Mouse (Mus musculus): Measurements from ENCODE around the gene Arid4a. TPM values are rescaled to one million over a fixed set of nuclear protein-coding genes. Genes with fewer than 3 reads are reported as not detected.

Gene Arid4a
- polyA plus RNA-seq, 1 experiment: 10.2 TPM

- H3K9me3 ChIP-seq: no peaks in the 10 kb centered on the region
Measured at GRCm38 (mm10) chr12:71035826-71036225, 20.0 kb downstream of the Arid4a start.

GRCm38 (mm10) chr12:71036729-71037404 is 21.1 kb downstream of the Arid4a start:
- Histone ChIP-seq H3K4me3 (replicated peaks) (no peak overlapping the region), H3K9me3 (no peaks in the 10 kb centered on the region), H3K4me1 (peaks cover 33% of the 10 kb centered on the region), H3K36me3 (replicated peaks; ENCODE audit: low read length) (peaks cover 90% of the 10 kb centered on the region), H3K27me3 (replicated peaks) (no peaks in the 10 kb centered on the region)
- TF ChIP-seq GATA1 (IDR thresholded peaks at IDR 0.05; ENCODE audit: borderline replicate concordance, low read length) (no peak), FLI1 (IDR thresholded peaks at IDR 0.05; ENCODE audit: low read length) (no peak)

More at GRCm38 (mm10) chr12:71035826-71036225, 20.0 kb downstream of the Arid4a start:
- Histone ChIP-seq H3K27me3 (replicated peaks) (no peaks in the 10 kb centered on the region), H3K36me3 (replicated peaks; ENCODE audit: low read length) (peaks cover 92% of the 10 kb centered on the region), H3K4me3 (replicated peaks) (no peak overlapping the region), H3K4me1 (peaks cover 33% of the 10 kb centered on the region)
- TF ChIP-seq GATA1 (IDR thresholded peaks at IDR 0.05; ENCODE audit: borderline replicate concordance, low read length): no peak
- no peak for TF ChIP-seq FLI1 (IDR thresholded peaks at IDR 0.05; ENCODE audit: low read length)

- H3K4me3 ChIP-seq (replicated peaks): peak overlapping the region; percentile 62
- peaks cover 84% of the 10 kb centered on the region for H3K36me3 ChIP-seq (replicated peaks; ENCODE audit: low read length)
- TF ChIP-seq GATA1 (IDR thresholded peaks at IDR 0.05; ENCODE audit: borderline replicate concordance, low read length): no peak
- TF ChIP-seq FLI1 (IDR thresholded peaks at IDR 0.05; ENCODE audit: low read length): no peak
Measured at GRCm38 (mm10) chr12:71040462-71040861, 24.7 kb downstream of the Arid4a start.

DNA sequence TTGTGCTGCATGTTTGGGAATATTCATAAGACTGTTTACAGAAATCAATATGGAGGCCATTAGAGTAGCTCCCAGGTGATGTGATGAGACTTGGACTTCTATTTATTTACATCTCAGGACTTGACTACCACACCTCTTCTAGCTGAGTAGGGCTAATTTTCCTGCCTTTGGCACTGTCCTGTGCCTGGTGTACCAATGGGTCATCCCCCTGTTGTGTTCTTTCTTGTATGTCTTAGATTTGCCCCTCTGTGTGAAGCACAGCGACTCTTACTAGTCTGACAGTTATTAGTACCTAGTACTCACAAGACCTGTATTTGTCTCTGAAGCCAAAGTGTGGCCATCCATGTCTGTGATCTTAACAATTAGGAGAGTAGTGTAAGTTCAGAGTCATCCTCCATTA is 26.7 kb downstream of the Arid4a start:
- H3K4me1 ChIP-seq: peaks cover 23% of the 10 kb centered on the region
- H3K36me3 ChIP-seq (replicated peaks; ENCODE audit: low read length): peaks cover 83% of the 10 kb centered on the region
- TF ChIP-seq GATA1 (IDR thresholded peaks at IDR 0.05; ENCODE audit: borderline replicate concordance, low read length) (no peak), FLI1 (IDR thresholded peaks at IDR 0.05; ENCODE audit: low read length) (no peak)

More at GRCm38 (mm10) chr12:71040462-71040861, 24.7 kb downstream of the Arid4a start:
- no peaks in the 10 kb centered on the region for H3K9me3 ChIP-seq
- peaks cover 33% of the 10 kb centered on the region for H3K4me1 ChIP-seq
- H3K27me3 ChIP-seq (replicated peaks): no peaks in the 10 kb centered on the region

GRCm38 (mm10) chr12:71043571-71043970 is 27.8 kb downstream of the Arid4a start:
- Histone ChIP-seq H3K27me3 (replicated peaks) (no peaks in the 10 kb centered on the region), H3K4me3 (replicated peaks) (no peak overlapping the region), H3K4me1 (peaks cover 28% of the 10 kb centered on the region), H3K36me3 (replicated peaks; ENCODE audit: low read length) (peaks cover 75% of the 10 kb centered on the region), H3K9me3 (no peaks in the 10 kb centered on the region)
- TF ChIP-seq FLI1 (IDR thresholded peaks at IDR 0.05; ENCODE audit: low read length): no peak
- no peak for TF ChIP-seq GATA1 (IDR thresholded peaks at IDR 0.05; ENCODE audit: borderline replicate concordance, low read length)

More for the DNA sequence above, 26.7 kb downstream of the Arid4a start:
- H3K9me3 ChIP-seq: no peaks in the 10 kb centered on the region
- no peak overlapping the region for H3K4me3 ChIP-seq (replicated peaks)
- no peaks in the 10 kb centered on the region for H3K27me3 ChIP-seq (replicated peaks)

DNA sequence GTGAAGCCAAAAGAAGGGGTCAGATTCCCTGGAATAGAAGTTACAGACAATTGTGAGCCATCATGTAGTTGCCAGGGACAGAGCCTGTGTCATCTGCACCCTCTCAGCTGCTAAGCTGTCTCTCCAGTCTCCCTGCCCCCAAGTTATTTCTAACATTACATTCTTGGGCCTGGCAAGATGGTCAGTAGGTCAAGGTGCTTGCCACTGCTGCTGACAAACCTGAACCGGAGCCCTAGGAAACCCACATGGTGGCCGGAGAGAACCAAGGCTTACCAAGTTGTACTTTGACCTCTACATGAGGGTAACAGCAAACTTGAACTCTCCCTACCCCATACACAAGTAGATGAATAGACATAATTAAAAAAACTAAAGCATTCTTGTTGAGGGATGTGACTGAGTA is 28.7 kb downstream of the Arid4a start:
- Histone ChIP-seq H3K4me1 (peaks cover 33% of the 10 kb centered on the region), H3K36me3 (replicated peaks; ENCODE audit: low read length) (peaks cover 69% of the 10 kb centered on the region), H3K9me3 (no peaks in the 10 kb centered on the region), H3K27me3 (replicated peaks) (no peaks in the 10 kb centered on the region), H3K4me3 (replicated peaks) (no peak overlapping the region)
- TF ChIP-seq GATA1 (IDR thresholded peaks at IDR 0.05; ENCODE audit: borderline replicate concordance, low read length) (no peak), FLI1 (IDR thresholded peaks at IDR 0.05; ENCODE audit: low read length) (no peak)

- Histone ChIP-seq H3K36me3 (replicated peaks; ENCODE audit: low read length) (peaks cover 58% of the 10 kb centered on the region), H3K9me3 (no peaks in the 10 kb centered on the region), H3K4me1 (peaks cover 33% of the 10 kb centered on the region), H3K4me3 (replicated peaks) (no peak overlapping the region), H3K27me3 (replicated peaks) (no peaks in the 10 kb centered on the region)
- no peak for TF ChIP-seq FLI1 (IDR thresholded peaks at IDR 0.05; ENCODE audit: low read length)
- TF ChIP-seq GATA1 (IDR thresholded peaks at IDR 0.05; ENCODE audit: borderline replicate concordance, low read length): no peak
Measured at GRCm38 (mm10) chr12:71046501-71046900, 30.7 kb downstream of the Arid4a start.

GRCm38 (mm10) chr12:71047473-71048078 is 31.8 kb downstream of the Arid4a start:
- H3K9me3 ChIP-seq: no peaks in the 10 kb centered on the region
- H3K27me3 ChIP-seq (replicated peaks): no peaks in the 10 kb centered on the region
- H3K4me3 ChIP-seq (replicated peaks): peak overlapping the region; percentile 88
- peaks cover 53% of the 10 kb centered on the region for H3K36me3 ChIP-seq (replicated peaks; ENCODE audit: low read length)
- H3K4me1 ChIP-seq: peaks cover 38% of the 10 kb centered on the region
- TF ChIP-seq GATA1 (IDR thresholded peaks at IDR 0.05; ENCODE audit: borderline replicate concordance, low read length): no peak
- no peak for TF ChIP-seq FLI1 (IDR thresholded peaks at IDR 0.05; ENCODE audit: low read length)

DNA sequence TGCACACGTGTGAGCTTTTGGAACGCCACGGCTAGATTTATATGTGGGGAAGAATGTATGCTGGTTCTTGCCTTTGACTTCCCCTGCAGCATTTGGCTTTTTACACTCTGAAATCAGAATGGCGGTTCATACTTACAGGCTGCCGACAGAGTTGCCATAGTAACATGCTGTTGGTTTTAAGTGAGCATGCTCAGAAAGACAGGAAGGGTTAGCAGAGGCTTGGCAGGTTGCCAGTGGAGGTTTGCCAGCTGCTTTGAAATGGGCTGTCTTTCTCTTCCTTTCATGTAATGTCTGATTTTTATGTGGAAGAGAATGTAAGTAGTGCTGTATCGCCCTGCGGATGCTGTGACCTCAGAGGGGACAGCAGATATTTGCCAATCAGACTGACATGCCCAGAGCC is 32.3 kb downstream of the Arid4a start:
- no peaks in the 10 kb centered on the region for H3K27me3 ChIP-seq (replicated peaks)
- peaks cover 55% of the 10 kb centered on the region for H3K36me3 ChIP-seq (replicated peaks; ENCODE audit: low read length)
- TF ChIP-seq GATA1 (IDR thresholded peaks at IDR 0.05; ENCODE audit: borderline replicate concordance, low read length) (no peak), FLI1 (IDR thresholded peaks at IDR 0.05; ENCODE audit: low read length) (no peak)
- peaks cover 43% of the 10 kb centered on the region for H3K4me1 ChIP-seq
- H3K9me3 ChIP-seq: no peaks in the 10 kb centered on the region
- H3K4me3 ChIP-seq (replicated peaks): peak overlapping the region; percentile 88

DNA sequence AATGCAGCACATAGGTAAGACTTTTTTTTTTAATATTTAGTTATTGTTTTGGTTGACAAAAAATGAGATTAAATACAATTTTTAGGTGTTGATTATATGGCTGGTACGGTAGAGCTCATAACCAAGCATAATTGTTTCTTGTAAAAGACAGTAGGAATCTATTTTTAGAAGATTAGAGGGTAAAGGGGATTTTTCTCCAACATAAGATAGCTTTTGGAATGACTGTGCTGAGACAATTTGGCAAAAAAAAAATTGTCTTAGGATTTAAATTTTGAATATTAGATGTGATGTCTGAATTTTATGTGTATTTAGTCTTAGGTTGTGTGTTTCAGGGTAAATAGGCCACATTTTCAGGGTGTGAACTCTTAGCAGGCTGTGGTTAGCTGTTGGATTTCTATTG is 32.8 kb downstream of the Arid4a start:
- Histone ChIP-seq H3K9me3 (no peaks in the 10 kb centered on the region), H3K4me3 (replicated peaks) (peak overlapping the region; percentile 88), H3K4me1 (peaks cover 43% of the 10 kb centered on the region), H3K27me3 (replicated peaks) (no peaks in the 10 kb centered on the region), H3K36me3 (replicated peaks; ENCODE audit: low read length) (peaks cover 51% of the 10 kb centered on the region)
- no peak for TF ChIP-seq GATA1 (IDR thresholded peaks at IDR 0.05; ENCODE audit: borderline replicate concordance, low read length)
- no peak for TF ChIP-seq FLI1 (IDR thresholded peaks at IDR 0.05; ENCODE audit: low read length)

Data from megakaryocyte, embryonic 14.5 days (primary cell).